Comparison of ENCODE assay signal across 7 mouse cellular contexts in the genomic region with DNA sequence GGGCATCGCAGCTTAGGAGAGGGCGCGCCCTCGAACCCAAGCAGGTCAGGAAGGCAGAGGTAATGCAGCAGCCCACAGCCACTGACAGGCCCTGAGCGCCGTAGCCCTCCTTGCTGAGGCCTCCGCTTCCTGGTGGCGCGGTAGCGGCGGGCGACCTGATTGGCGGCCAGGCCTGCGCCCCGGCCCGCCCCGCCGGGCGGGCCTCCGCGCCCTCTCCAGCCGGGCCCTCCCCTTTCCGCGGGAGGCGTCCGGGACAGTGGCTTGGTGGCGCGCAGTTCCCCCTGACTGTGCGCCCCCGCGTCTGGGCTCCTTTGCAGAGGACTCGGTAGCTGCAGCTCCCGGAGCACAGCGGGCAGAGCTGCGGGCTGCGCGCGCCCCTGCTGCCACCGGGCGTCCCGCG.
A peak's percentile ranks its signal among the peaks of the same experiment; 100 is the strongest.
DNase-seq lines count a peak whose midpoint lies in the region; ATAC-seq lines count a peak whose summit lies in the region.
"Not testable (repeated sequence)": the region's sequence is repeated elsewhere in the genome, so short reads cannot be mapped to it uniquely, and the experiment has no call there.

No protein-coding gene starts in this region.

- H3K4me2 ChIP-seq in embryonic facial prominence, embryonic 14.5 days (ENCODE audit: low read depth, low read length): peak overlapping the region; percentile 41
- H3K4me2 ChIP-seq in hindbrain, embryonic 15.5 days: peak overlapping the region; percentile 50
- H3K4me2 ChIP-seq in limb, embryonic 13.5 days (replicated peaks): peak overlapping the region; percentile 55

- not testable (repeated sequence) for H3K27me3 ChIP-seq in embryonic facial prominence, embryonic 14.5 days (replicated peaks; ENCODE audit: control insufficient read depth, insufficient read depth, low read length); hindbrain, embryonic 15.5 days; limb, embryonic 13.5 days; midbrain, embryonic 10.5 days (ENCODE audit: low read depth, poor library complexity, severe bottlenecking)

- not testable (repeated sequence) for H3K36me3 ChIP-seq in embryonic facial prominence, embryonic 14.5 days (ENCODE audit: control insufficient read depth, insufficient read depth, low read length); hindbrain, embryonic 15.5 days; limb, embryonic 13.5 days; midbrain, embryonic 10.5 days

- H3K4me1 ChIP-seq in embryonic facial prominence, embryonic 14.5 days (ENCODE audit: control insufficient read depth, insufficient read depth, low read length); hindbrain, embryonic 15.5 days (replicated peaks); limb, embryonic 13.5 days; midbrain, embryonic 10.5 days: not testable (repeated sequence)

- H3K9ac ChIP-seq in embryonic facial prominence, embryonic 14.5 days (ENCODE audit: low read depth, low read length): peak overlapping the region; percentile 54; the same call in 1 of the 2 replicates
- not testable (repeated sequence) for H3K9ac ChIP-seq in hindbrain, embryonic 15.5 days
- H3K9ac ChIP-seq in limb, embryonic 13.5 days: peak overlapping the region; percentile 72

- DNase-seq in adrenal gland, adult 8-10 months: peak; percentile 4
- DNase-seq in embryonic facial prominence, embryonic 14.5 days (ENCODE audit: low spot score): peak; percentile 57
- peak; percentile 4 to 22 for DNase-seq in heart, adult 18-20 months
- DNase-seq in midbrain, embryonic 10.5 days (ENCODE audit: low spot score): peak; percentile 53
- peak; percentile 10 to 16 for DNase-seq in right cerebral cortex, postnatal 10 days (ENCODE audit: low spot score in 2 of 2)

- not testable (repeated sequence) for ATAC-seq in embryonic facial prominence, embryonic 14.5 days (ENCODE audit: low read depth); hindbrain, embryonic 15.5 days (ENCODE audit: low FRiP score, low read depth); limb, embryonic 13.5 days (ENCODE audit: low FRiP score, low read depth)

- not testable (repeated sequence) for H3K27ac ChIP-seq in embryonic facial prominence, embryonic 14.5 days (replicated peaks; ENCODE audit: low read depth, low read length); hindbrain, embryonic 15.5 days (replicated peaks); limb, embryonic 13.5 days; midbrain, embryonic 10.5 days (replicated peaks)

- not testable (repeated sequence) for H3K9me3 ChIP-seq in embryonic facial prominence, embryonic 14.5 days (ENCODE audit: control insufficient read depth, low read length); hindbrain, embryonic 15.5 days; limb, embryonic 13.5 days; midbrain, embryonic 10.5 days (replicated peaks)

- 10% methylated on average over 2 of the region's 42 CpGs for WGBS in embryonic facial prominence, embryonic 14.5 days
- 5% methylated on average over 35 of the region's 42 CpGs for WGBS in hindbrain, embryonic 15.5 days
- 0% methylated on average over 26 of the region's 42 CpGs for WGBS in limb, embryonic 13.5 days
- 1% methylated on average over 39 of the region's 42 CpGs for WGBS in midbrain, embryonic 10.5 days

- peak overlapping the region; percentile 41 for H3K4me3 ChIP-seq in embryonic facial prominence, embryonic 14.5 days (ENCODE audit: low read depth, low read length)
- H3K4me3 ChIP-seq in hindbrain, embryonic 15.5 days: peak overlapping the region; percentile 41
- H3K4me3 ChIP-seq in limb, embryonic 13.5 days: peak overlapping the region; percentile 56
- peak overlapping the region; percentile 59 for H3K4me3 ChIP-seq in midbrain, embryonic 10.5 days

Comparison
In these comparisons a context has a peak if more than half of its experiments do, and no peak if none do; other contexts are left out.
1. DNase-seq: peak in every context shown above with its lines; median percentile 57 in embryonic facial prominence, embryonic 14.5 days; 53 in midbrain, embryonic 10.5 days; 13 in heart, adult 18-20 months; 13 in right cerebral cortex, postnatal 10 days; 4 in adrenal gland, adult 8-10 months.